Mouse (Mus musculus) thymus, postnatal 25 days (tissue): ENCODE results near the gene Gucy1b2.

Experiments used
- DNase-seq: peaks from one replicate; pipeline ENCODE4 v3.0.0; 2022

Gene Gucy1b2

DNA sequence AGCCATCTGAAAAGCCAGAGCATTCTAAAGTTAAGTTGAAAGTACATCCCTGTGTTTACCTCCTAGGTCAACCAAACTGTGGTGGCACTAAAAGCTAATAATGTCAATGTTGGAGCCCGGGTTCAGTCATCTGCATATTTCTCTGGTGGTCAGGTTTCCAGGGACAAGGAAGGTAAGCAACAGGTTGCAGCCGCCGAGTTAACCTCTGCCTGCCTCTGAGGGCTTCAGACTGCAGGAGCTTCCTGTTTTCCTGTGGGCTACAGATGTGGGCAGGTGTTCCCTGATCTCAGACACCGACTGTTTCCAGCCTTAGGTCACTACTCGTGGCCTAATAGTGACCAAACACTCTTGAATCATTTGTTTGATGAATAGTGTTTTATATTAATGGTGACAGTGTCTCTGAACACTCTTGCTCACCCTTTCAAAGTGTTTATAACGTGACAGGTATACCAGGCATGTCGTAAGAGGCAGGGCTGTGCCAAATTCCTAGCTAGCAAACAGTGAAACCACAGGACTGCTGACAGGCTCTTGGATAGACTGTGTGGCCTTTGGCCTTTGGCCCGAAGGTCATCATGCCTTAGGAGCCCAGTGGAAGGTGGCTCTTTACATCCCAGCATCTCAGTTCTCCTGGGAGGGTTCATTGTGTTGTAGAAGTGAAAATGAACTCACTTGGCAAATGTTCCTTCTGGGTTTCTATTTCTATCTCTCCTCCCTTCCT lies 94.7 kb downstream of the Gucy1b2 start:
- no peak for DNase-seq

- DNase-seq, result no peak
Observed at GRCm38 (mm10) chr14:62355201-62355600, 100.9 kb downstream of the Gucy1b2 start.

GRCm38 (mm10) chr14:62353793-62354192 lies 102.3 kb downstream of the Gucy1b2 start:
- DNase-seq, result no peak

DNA sequence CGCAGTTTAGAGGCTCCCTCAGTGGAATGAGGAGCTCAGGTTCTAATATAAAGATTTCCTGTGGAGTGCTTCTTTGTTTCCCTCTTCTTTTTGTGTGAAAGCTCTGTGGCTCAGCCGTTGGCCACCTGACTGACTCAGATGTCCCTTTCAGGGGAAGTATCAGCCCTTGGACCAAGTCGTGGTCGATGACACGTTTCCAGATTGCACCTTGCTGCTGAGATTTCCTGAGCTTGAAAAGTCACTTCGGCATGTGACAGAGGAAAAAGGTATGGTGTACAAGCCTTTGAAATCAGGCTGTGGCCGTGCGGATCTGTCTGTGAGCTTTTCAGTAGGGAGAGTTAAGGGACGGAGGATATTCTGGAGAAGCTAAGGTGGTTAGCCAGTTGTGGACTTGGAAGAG lies 102.7 kb downstream of the Gucy1b2 start:
- no peak for DNase-seq

DNA sequence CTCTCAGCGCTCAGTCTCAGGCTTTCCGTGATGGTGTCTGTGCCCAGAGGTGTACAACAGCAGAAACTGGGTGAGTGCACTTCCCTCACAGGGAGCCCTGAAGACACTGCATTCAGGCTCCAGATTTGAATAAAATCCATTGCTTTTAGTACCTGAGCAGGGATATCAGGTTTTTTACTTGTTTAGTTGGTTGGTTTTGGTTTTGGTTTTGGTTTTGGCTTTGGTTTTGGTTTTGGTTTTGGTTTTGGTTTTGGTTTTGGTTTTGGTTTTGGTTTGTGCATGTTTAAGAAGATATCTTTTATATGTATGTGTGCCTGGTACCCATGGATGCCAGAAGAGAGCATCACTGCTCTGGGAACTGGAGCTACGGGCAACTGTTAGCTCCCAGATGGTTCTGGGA lies 105.2 kb downstream of the Gucy1b2 start:
- DNase-seq, result no peak

GRCm38 (mm10) chr14:62350186-62350585 lies 105.9 kb downstream of the Gucy1b2 start:
- no peak for DNase-seq

DNA sequence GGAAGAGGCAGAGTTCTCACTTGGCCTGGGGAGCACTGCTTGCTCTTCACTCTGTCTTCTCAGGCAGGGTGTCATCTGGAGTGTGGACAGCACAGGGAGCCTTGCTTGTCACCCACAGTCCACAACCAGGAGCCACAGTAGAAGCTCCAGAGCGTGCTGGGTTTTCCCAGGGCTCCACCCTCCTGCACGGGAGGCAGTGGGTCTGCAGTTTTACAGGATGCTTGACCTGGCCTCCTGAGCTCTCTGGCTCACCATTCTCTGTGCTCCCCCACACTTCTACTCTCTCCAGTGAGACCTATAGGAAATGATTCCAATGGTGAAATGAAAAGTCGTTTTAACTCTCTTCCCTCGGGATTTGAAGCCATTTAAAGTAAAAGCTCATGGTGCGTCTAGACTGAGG lies 106.3 kb downstream of the Gucy1b2 start:
- DNase-seq, result no peak

- DNase-seq, result no peak
Observed at GRCm38 (mm10) chr14:62347103-62347502, 109.0 kb downstream of the Gucy1b2 start.

GRCm38 (mm10) chr14:62346570-62346969 lies 109.5 kb downstream of the Gucy1b2 start:
- no peak for DNase-seq
